Mouse (Mus musculus) neural tube, embryonic 15.5 days (tissue): ENCODE results near the gene Ist1. TPM values are rescaled to one million over a fixed set of nuclear protein-coding genes. Genes with fewer than 3 reads are reported as not detected.

Source experiments
- ATAC-seq: fragments of 200-750 bp; cut with Nextera tagmentation; 2 replicates; pipeline ENCODE4 v1.8.0; 2017; ENCODE audit warnings: mild to moderate bottlenecking, moderate TSS enrichment, moderate library complexity; ENCODE audit not compliant: low FRiP score
- H3K27ac ChIP-seq: fragments of 300-500 bp; sonication (generic); replicated peaks from 2 replicates; pipeline ENCODE4 v1.5.1; 2015; ENCODE audit warnings: mild to moderate bottlenecking, inconsistent platforms
- H3K27me3 ChIP-seq: fragments of 300-500 bp; sonication (generic); replicated peaks from 2 replicates; pipeline ENCODE4 v1.6.1; 2015; ENCODE audit warnings: inconsistent platforms
- H3K36me3 ChIP-seq: fragments of 300-500 bp; sonication (generic); 2 replicates; pipeline ENCODE4 v1.6.1; 2015; ENCODE audit warnings: inconsistent platforms
- H3K4me1 ChIP-seq: fragments of 300-500 bp; sonication (generic); 2 replicates; pipeline ENCODE4 v1.6.1; 2015; ENCODE audit warnings: inconsistent platforms
- H3K4me2 ChIP-seq: fragments of 300-500 bp; sonication (generic); 2 replicates; pipeline ENCODE4 v1.6.1; 2015; ENCODE audit warnings: inconsistent platforms, mild to moderate bottlenecking, moderate library complexity
- H3K4me3 ChIP-seq: fragments of 300-500 bp; sonication (generic); replicated peaks from 2 replicates; pipeline ENCODE4 v1.5.1; 2015; ENCODE audit warnings: mild to moderate bottlenecking, inconsistent platforms
- H3K9ac ChIP-seq: fragments of 300-500 bp; sonication (generic); replicated peaks from 2 replicates; pipeline ENCODE4 v1.6.1; 2015; ENCODE audit warnings: mild to moderate bottlenecking, inconsistent platforms
- H3K9me3 ChIP-seq: fragments of 300-500 bp; sonication (generic); replicated peaks from 2 replicates; pipeline ENCODE4 v1.6.1; 2016; ENCODE audit warnings: inconsistent platforms
- WGBS: fragments of 180-500 bp; shearing (Covaris S2); methylation state at CpG from one replicate; pipeline ENCODE4 v1.1.7; 2015; ENCODE audit warnings: mixed read lengths; 5-methylcytosine and 5-hydroxymethylcytosine counted together
- polyA plus RNA-seq: library from polyadenylated mRNA; unstranded; fragments of >200 nt; fragmentation: Nextera tagmentation; extraction: Ambion mirVana; gene quantifications from 2 replicates; pipeline ENCODE4 v1.2.1, GENCODE M21; 2015

Ist1 gene
- polyA plus RNA-seq, 1 experiment from 2014 or later = 145 TPM

GRCm38 (mm10) chr8:109638851-109639250 is 54.2 kb downstream of the Ist1 start:
- H3K27me3 ChIP-seq = no peaks in the 10 kb centered on the region
- H3K4me3 ChIP-seq = no peak overlapping the region
- no peak for ATAC-seq
- no peaks in the 10 kb centered on the region for H3K9me3 ChIP-seq
- H3K36me3 ChIP-seq = no peaks in the 10 kb centered on the region
- no peak overlapping the region for H3K4me2 ChIP-seq
- no peak overlapping the region for H3K27ac ChIP-seq
- H3K9ac ChIP-seq = no peak overlapping the region
- no peaks in the 10 kb centered on the region for H3K4me1 ChIP-seq
- WGBS = 55% methylated on average over 5 of the region's 5 CpGs

GRCm38 (mm10) chr8:109635146-109635545 is 57.9 kb downstream of the Ist1 start:
- H3K27me3 ChIP-seq = no peaks in the 10 kb centered on the region
- H3K27ac ChIP-seq = no peak overlapping the region
- no peak overlapping the region for H3K4me2 ChIP-seq
- 93% methylated on average over 8 of the region's 8 CpGs for WGBS
- no peak for ATAC-seq
- no peak overlapping the region for H3K9ac ChIP-seq
- H3K4me1 ChIP-seq = no peaks in the 10 kb centered on the region
- H3K36me3 ChIP-seq = no peaks in the 10 kb centered on the region
- H3K9me3 ChIP-seq = no peaks in the 10 kb centered on the region
- H3K4me3 ChIP-seq = no peak overlapping the region

- H3K4me3 ChIP-seq = no peak overlapping the region
- 69% methylated on average over 5 of the region's 5 CpGs for WGBS
- H3K27me3 ChIP-seq = no peaks in the 10 kb centered on the region
- H3K4me1 ChIP-seq = no peaks in the 10 kb centered on the region
- no peak overlapping the region for H3K9ac ChIP-seq
- no peaks in the 10 kb centered on the region for H3K9me3 ChIP-seq
- ATAC-seq = no peak
- no peak overlapping the region for H3K27ac ChIP-seq
- H3K4me2 ChIP-seq = no peak overlapping the region
- no peaks in the 10 kb centered on the region for H3K36me3 ChIP-seq
These were observed 60.6 kb downstream of the Ist1 start for GRCm38 (mm10) chr8:109632498-109632897.

- H3K4me2 ChIP-seq = no peak overlapping the region
- WGBS = 75% methylated on average over 6 of the region's 6 CpGs
These were observed 64.4 kb downstream of the Ist1 start for GRCm38 (mm10) chr8:109628638-109629037.

More at GRCm38 (mm10) chr8:109628638-109629037, 64.4 kb downstream of the Ist1 start:
- H3K9ac ChIP-seq = no peak overlapping the region
- no peak for ATAC-seq
- no peaks in the 10 kb centered on the region for H3K4me1 ChIP-seq
- H3K27me3 ChIP-seq = no peaks in the 10 kb centered on the region
- peaks cover 6% of the 10 kb centered on the region; the same call in 1 of the 2 replicates for H3K9me3 ChIP-seq
- H3K36me3 ChIP-seq = no peaks in the 10 kb centered on the region
- no peak overlapping the region for H3K4me3 ChIP-seq
- no peak overlapping the region for H3K27ac ChIP-seq

Other genes with a start within 250 kb of the Ist1 start
- 1.0 and 1.5 TPM in 2 replicates for gene Pmfbp1, start 199.2 kb downstream of the Ist1 start, polyA plus RNA-seq
- 13.8 and 17.2 TPM in 2 replicates for gene Dhx38, start 127.4 kb downstream of the Ist1 start, polyA plus RNA-seq
- gene Txnl4b, start 127.4 kb downstream of the Ist1 start, polyA plus RNA-seq = 28.7 and 29.6 TPM in 2 replicates
- gene Hp, start 114.1 kb downstream of the Ist1 start, polyA plus RNA-seq = 0.51 and 1.7 TPM in 2 replicates
- 33.0 and 35.5 TPM in 2 replicates for gene Dhodh, start 84.6 kb downstream of the Ist1 start, polyA plus RNA-seq
- gene Pkd1l3, start 78.7 kb downstream of the Ist1 start, polyA plus RNA-seq = 0.04 and 0.22 TPM in 2 replicates
- 54.0 and 62.0 TPM in 2 replicates for gene Zfp821, start 12.3 kb upstream of the Ist1 start, polyA plus RNA-seq
- 3.3 and 3.7 TPM in 2 replicates for gene Atxn1l, start 44.5 kb upstream of the Ist1 start, polyA plus RNA-seq
- 44.7 and 45.8 TPM in 2 replicates for gene Ap1g1, start 85.3 kb upstream of the Ist1 start, polyA plus RNA-seq
- gene Phlpp2, start 175.3 kb upstream of the Ist1 start, polyA plus RNA-seq = 3.6 and 4.6 TPM in 2 replicates